Mouse (Mus musculus) retina, embryonic 14.5 days (tissue): ENCODE results near the gene Cd37.
A peak's percentile ranks its signal among the peaks of the same experiment; 100 is the strongest.

Experiments
- DNase-seq: peaks from one replicate; pipeline ENCODE4 v3.0.0-alpha.2; 2015; ENCODE audit warnings: low spot score

Cd37 gene

DNA sequence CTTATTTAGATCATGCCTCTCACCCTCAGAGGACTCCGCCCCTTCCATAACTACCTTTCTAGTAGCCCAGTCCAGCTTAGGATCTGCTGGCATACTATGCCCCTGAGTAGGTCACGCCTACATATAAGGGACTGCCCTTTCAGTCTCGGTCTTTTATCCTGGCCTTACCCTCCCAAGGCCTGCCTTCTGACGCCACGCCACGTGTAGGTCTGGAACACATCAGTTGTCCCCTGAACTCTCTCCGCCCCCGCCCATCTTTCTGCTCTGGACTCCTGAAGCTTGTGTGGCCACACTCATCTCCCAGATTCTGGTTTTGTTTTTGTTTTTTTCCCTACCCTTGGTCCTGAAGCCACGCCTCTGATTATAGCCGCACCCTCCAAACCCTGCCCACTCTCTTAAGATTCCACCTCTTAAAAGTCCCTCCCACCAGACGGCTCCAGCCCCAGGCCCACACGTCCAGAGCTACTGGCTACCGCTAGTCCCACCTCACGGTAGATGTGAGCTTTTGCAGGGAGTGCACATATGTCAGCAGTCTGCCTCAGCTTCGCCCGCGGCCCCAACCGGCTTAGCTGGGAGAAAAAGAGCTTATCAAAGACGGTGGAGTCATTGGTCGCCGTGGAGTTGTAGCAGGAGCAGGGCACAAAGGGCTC is 3.9 kb downstream of the Cd37 start:
- peak; percentile 66 for DNase-seq

DNA sequence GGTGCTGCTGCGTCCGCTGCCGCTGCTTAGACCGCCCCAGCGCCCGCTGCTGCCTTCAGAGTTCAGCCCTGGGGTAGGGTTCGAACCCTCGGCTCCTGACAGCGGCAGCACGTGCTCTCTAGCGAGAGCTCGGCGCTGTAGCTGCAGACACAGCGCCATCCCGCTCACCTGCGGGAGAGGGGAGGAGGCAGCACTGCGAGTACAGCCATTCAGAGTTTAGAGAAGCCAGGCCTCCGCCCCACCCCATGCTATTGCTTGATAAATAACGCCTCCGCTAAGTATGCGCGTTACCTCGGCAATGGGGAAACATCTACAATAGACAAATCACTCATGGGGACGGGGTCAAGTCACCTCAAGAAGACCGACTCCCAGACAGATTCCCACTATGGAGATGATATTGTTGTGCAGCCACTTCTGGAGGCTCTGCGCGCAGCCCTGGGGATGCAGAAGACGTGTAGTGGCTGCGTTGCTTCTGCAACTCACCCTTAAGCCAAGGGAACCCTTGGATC is 4.5 kb downstream of the Cd37 start:
- DNase-seq: peak; percentile 17

DNA sequence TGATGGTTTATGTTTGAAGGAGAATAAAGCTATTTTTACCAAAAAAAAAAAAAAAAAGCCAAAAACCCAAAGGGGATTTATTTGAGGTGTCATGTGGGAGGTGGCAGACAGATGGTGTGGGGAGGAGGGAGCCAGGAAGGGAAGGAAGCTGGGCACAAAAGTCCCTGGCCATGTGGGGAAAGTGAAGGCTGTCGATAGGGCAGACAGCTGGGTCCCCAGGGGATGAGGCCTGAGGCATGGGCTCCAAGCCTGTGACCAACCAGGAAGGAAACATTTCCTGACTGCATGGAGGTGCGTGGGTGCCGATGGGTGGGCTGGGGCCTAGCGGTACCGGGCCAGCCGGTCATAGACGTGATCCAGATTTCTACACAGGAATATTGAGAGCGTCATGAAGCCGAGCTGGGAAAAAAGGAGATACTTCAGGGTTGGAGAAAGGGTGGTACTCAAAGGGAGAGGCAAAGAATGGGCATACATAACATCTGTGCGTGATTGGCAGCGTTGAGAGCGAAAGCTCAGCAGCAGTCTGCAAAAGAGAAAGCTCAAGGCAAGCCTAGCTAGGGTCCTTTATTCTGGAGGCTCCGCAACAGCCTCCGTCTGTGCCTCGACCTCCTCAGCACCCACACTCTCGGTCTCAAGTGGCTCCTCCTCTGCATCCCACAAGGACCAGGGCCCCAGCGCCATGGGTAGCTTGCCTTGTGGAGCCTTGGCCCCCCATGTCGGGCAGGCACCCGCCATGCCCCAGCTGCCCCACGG is 5.2 kb downstream of the Cd37 start:
- DNase-seq: peak; percentile 46

DNA sequence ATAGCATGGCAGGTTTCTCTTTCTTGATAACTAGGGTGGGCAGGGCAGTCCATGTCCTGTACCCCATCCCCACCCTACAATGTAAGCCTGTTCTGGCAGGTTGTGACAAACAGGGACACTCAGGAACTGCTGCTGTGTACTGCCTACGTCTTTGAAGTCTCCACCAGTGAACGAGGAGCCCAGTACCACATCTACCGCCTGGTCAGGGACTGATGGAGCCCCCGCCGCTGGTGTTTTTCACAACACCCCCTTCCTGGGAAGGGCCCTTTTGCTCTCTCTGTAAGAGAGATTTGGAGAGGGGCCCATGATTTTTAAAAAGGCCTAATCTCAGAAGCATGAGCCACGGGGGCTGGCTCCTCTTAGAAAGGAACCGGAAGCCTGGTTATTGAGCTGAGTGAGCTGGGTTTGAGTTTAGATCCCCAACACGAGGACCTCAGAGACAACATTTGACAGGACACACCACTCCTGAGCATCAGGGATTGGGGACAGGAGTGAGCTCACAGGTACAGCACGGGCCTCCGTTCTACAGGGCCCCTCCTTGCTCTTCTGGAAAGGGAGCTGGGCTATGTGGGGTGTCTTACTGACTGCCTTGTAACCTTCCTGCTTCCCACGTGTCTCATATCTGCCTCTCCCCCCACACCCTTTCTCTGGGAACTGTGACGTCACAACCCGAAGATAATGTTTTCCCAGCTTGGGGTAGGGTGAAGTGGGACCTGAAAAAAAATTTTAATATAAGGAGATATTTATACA is 6.0 kb downstream of the Cd37 start:
- DNase-seq: no peak

DNA sequence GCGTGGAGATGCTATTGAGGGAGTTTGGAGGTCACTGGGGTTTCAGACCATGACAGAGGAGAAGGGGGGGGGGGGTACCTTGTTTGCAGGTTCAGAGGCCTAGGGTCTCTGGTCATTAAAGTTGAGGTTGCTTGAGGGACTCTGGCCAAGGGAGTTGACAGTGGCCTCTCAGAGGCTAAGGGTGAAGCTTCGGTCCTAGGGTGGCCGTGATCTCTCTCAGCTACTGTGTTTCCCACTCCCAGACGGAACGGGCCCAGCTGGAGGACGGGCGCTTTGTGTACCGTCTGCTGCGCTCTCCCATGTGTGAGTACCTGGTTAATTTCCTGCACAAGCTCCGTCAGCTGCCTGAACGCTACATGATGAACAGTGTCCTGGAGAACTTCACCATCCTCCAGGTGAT is 7.0 kb downstream of the Cd37 start:
- DNase-seq: no peak

DNA sequence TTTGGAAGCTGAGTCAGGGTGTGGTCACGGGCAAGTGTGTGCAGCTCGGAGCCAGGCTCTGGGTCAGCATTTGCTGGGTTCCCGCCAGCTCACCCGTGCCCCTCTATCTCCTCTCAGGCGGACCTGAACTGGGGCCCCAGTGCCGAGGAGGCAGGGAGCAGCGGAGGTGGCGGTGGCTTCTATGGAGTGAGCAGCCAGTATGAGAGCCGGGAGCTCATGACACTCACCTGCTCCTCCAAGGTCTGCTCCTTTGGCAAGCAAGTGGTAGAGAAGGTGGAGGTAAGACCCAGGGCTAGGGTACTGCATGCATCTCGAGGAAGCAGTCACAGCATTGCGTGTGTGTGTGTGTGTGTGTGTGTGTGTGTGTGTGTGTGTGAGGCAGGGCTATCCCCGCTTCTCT is 7.7 kb downstream of the Cd37 start:
- DNase-seq: no peak

DNA sequence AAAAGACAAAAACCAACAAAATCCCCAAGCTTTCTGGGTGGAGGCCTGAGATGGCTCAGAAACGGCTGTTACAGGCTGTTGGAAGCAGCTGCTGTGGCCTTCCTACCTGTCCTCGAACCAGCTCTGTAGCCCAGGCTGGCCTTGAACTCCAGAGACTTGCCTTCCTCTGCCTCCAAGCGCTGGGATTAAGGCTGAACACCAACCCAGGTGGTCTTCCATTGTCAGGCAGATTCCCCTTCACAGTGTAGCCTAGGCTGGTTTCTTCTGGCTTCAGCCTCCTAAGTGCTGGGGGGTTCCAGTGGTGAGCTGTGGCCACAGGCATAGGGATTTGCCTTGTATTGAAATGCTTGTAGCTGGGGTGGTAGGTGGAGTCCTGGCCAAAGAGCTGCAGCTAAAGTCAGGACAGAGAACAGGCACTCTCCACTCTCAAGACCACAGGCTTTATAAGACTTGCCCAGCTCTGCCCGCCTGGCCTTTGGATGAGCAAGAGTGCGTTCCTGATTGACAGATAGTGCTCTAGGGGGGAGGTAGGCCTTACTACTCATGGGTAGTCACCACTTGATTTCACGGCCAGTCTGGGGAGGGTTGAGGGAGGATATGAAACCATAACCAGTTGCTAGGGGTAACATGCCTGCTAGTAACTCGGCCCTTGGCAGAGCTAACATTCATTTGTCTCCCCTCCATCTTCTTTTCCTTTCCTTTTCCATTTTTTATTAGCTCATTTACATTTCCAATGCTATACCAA is 9.3 kb downstream of the Cd37 start:
- DNase-seq: no peak

DNA sequence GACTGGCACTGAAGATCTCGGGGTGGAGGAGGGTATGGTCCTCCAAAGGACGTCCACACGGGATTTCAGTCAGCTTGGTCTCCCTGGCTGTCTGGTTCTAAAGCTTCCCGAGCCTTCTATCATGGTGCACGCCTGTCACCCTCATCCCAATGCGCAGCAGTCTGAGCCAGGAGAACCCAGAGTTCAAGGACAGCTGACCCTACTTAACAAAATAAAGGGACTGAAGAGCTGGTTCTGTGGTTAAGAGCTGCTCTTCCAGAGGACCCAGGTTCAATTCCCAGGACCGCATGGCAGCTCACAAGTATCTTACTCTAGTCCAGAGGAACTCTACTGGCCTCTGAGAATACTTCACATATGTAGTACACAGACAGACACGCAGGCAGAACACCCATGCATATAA is 9.9 kb downstream of the Cd37 start:
- no peak for DNase-seq

DNA sequence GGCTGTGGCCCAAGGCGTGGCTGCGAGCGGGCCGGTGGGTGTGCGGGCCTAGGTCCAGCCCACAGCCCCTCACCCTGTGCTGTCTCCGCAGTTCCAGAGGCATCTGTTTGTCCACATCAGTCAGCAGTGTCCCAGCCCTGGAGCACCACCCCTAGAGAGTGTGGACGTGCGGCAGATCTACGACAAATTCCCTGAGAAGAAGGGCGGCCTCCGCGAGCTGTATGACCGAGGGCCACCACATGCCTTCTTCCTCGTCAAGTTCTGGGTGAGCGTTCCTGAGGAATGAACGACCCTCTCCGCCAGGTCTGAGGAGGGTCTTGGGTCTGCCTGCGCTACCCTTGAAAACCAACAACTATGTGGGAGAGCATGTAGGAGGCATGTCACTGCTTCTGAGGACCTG is 10.4 kb downstream of the Cd37 start:
- DNase-seq: no peak

DNA sequence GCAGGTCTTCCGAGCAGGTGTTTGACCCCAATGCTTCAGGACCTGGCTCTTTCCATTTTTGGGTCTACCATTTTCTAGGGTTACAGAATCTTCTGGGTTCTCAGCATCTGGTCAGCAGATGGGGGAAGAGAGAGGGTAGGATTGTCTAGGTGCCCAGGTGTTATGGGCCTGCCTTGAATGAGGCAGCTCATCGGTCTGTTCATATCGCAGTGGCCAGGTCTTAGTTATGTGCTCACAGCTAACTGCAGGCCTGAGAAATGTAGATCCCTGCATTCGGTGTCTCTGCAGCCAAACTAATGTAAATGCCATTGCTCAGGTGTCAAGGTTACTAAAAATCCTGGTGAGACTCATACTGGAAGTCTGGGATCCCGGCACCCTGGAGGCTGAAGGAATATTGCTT is 12.5 kb downstream of the Cd37 start:
- DNase-seq: no peak

DNA sequence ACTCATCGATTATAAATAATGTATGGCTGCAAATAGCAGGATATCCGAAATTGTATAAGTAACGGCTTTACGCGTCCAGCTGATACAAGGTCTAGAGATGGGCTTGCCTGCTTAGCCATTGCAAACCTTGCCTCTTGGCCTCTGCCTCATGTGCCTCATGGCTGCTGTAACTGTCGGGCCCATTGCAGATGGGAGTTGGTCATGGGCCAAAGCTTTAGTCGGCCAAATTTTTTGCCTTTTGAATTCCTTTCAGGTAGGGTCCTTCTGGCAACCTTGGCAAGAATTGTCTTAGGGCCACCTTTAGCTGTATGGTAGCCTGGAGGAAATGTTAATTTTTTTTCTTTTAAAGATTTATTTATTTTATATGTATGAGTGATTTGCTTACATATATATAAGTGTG is 14.1 kb downstream of the Cd37 start:
- no peak for DNase-seq

DNA sequence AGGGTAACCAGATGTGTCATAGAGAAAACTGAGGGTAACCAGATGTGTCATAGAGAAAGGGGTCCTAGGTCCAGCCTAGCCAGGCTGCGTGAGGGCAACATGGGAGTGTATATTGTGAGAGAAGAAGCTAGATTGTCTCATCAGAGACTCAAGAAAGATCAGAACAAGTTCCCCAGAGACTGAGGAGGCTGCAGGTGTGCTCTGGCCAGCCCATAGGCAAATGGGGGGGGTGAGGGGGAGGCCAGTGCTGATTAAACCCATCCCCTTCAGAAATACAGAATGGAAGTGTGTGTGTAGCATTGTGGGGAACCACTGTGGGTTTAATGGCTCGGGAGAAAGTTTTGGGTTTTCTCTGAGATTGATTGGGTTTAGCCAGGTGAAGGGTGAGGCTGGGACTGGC is 17.2 kb downstream of the Cd37 start:
- DNase-seq: no peak

DNA sequence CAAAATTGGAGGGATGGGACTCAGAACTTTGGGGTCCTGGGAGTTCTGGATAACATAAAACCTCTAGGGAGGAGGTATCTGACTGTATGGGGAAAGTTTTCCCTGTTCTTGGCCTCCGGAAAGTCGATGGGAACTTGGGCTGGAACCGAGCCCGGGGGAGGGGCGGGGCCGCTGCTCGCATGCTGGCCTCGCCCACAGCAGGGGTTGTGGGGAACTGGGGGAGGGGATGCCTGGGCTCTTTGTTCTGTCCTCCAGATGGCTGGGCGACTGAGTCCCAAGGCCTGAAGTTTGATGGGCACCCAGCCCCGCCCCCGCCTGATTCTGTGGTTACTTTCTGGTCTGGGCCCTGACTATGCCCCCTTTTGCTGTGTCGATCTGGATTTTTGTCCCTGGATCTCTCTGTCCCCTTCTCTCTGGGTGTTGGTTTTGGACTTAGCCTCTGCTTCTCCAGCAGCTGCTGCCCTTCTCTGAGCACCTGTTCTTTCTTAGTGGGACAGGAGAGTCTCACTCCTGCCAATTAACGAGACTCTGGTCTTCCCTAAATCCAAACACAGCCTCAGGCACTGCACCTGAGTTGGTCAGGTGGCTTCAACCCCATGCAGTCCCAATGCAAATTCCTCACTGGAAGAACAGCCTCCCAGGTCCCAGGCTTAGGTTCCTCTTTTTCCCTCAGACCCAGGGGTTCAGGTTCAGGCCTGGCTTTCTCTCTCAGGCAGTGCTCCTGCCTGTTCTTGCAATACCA is 22.3 kb downstream of the Cd37 start:
- DNase-seq: peak; percentile 93

DNA sequence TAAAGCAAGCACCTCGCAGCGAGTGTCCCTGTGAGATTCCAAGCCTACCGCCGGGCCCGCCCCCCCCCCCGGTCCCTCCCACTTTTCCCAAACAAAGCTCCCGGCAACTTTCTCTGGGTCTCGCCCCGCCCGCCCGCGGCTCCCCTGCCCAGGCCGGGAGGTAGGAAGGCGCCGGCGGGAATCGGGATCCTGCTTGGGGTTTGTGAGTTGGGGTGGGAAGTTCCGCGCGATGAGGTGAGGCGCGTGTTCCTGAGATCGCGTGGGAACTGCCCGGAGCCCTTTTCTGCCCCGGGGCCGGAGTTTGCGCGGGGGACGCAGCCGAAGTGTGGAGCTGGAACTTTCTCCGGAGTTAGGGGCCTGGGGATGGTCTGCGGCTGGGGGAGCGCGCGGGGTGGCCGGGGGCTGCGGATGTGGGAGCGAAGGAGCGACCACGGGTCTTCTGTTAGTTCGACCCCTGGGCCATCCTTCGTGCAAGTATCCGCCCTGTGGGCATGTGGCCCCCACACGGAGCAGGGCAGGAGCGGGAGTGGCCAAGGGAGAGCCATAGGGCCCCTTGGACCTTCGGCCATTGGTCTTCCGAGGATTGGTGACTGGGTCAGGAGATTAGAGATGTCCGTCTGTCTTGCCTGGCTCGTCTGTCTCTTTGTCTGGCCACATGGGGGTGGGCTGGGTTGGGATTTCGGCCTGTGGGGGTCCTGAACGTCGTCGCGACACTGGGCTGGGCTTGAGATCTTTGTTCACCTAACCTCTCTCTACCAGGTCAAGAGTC is 23.1 kb downstream of the Cd37 start, which contains the start of gene Tead2:
TSS of gene Tead2 (plus strand) at position 81 of the 769 bp plus-strand sequence.
- peak; percentile 75 for DNase-seq

DNA sequence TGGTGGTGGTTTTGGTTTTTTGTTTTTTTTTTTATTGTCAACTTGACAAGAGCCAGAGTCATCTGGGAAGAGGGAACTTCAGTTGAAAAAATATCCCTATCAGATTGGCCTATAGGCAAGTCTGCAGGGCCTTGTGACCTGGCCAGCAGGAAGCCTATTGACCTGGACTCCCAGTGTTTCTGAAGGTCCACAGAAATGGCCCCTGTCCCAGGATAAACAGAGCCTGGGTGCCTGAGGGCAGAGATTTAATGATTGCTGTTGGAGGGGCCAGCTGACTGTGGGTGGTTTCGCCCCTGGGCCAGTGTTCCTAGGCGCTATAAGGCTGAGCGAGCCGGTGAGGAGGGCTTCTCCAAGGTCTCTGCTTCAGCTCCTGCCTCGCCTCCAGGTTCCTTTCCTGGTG is 25.2 kb downstream of the Cd37 start:
- DNase-seq: no peak

DNA sequence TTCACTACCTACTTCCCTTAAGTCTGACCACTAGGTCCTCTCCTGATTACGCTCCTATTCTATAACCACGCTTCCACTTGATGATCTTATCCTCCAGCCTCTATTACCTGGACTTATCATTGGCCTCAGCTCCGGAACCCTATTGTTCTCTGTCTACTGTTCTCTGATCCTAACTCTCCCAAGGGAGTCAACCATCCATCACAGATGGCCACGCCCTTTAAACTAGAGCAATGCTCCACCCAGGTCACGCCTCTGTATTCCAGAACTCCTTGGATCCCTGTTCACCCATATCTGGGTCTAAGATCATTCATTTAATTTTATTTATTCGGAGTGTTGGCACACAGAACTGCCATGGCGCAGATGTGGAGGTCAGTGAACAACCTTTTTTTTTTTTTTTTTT is 26.6 kb downstream of the Cd37 start:
- no peak for DNase-seq

DNA sequence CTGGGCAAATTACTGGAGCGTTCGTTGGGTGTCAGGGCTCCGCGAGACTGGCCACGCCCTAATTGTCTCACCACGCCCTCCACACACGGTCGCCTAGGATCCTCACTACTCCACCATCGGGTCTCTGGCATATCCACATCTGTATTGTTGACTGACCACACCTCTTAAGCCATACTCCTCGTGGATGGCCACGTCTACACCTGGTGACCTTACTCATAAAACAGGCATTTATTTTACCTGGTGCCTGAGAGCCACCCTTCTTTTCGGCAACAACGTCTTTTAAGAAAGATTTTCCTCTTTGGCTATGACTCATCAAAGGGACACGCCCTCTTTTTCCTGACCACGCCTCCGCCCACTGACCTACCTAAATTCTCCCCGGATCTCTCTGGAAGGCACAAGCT is 27.1 kb downstream of the Cd37 start, which contains the start of gene Dkkl1:
TSS of gene Dkkl1 (minus strand) at position 297 of the 401 bp plus-strand sequence.
- peak; percentile 35 for DNase-seq

DNA sequence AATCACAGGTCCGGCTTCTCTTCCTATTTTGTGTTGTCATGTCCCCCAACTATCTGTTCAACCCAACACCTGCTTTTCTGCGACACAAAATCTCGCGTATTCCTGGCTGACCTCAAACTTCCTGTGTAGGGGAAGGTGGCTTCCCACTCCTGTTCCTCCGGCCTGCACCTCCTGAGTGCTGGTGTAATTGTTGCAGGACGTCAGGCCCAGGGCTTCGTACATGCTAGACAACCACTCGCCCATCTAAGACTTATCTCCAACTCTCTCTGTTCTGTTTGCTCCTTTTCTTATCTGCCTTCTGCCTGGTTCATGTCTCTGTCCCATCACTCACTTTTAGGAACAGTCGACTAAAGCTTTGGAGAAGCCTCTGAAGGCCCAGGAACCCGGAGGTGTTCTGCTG is 27.8 kb downstream of the Cd37 start:
- no peak for DNase-seq

DNA sequence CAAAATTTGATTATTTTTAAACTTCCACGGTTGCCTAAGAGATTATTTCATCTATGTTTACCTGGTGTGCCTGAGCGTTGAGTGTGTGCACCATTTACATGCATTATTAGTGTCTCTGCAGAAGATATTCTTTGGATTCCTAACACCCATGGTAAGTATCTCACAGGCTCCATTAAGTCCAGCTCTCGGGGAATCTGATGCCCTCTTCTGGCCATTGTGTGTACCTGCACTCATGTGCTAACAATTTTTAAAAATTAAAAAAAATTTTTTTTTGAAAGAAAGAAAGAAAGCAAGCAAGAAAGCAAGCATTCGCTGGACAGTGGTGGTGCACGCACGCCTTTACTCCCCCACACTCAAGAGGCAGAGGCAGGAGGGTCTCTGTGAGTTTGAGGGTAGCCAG is 30.7 kb downstream of the Cd37 start:
- DNase-seq: no peak

DNA sequence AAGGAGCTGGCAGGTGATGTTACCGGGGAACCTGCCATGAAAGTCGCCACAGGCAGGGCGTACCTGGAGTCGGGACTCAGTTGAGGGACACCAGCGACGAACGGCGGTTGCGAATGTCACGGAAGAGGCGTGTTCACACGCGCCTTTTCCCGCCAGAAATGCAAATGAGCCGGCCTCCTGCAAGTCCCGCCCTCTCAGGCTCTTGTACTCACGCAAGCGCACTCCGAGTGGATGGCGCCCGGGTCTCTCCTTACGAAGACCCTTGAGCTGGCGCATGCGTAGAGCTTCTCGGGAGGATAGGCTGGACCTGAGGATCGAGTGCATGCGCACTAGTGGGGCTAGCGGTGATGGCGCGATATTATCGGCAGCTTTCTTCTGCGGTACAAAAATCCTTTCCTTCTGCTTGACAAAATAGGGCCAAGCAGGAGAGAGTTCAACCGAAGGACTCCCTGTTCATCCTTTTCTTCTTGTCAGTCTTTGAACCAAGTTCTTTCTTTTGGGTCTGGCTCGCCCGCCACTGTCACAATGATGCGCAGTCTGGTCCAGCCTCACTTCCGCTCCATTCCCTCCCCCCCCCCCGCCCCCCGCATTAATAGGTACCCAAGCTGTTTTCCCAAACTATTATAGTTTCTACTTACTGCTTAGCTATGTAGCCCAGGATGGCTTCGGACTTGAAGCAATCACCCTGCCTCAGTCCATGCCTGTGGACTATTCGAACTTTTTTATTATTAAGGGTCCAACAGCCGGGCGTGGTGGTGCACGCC is 34.4 kb downstream of the Cd37 start, which contains the start of gene Ccdc155:
TSS of gene Ccdc155 (minus strand) at position 513 of the 764 bp plus-strand sequence.
- peak; percentile 98 for DNase-seq
